Mouse (Mus musculus): ENCODE data around the gene Ercc1.

The Ercc1 gene

DNA sequence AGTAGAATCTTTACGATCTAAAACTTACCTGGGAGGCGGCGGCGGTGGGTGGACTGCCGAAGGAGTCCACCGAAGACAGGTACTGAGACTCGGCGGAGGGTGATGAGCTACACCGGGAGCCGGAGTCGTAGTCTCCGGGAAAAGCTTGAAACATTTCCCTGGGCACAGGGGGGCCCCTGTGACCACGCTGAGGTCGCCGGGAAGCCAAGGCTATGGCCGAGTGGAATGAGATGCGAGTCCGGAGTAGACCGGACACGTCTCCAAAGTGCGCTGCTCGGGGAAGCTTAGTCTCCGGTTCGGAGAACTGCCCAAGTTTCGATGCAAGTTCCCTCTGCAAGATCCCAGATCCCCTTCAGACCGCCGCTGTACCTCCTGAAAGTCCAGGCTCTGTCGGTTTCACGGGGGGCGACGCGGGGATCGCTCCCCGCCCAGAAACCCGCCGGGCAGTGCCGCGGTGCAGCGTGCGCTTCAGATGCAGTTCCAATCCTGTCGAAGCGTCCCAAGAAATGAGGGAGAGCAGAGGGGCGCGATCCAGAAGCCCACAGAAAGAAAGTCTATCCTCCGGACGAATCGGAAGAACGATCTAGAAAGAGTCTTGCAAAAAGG, 35.2 kb upstream of the Ercc1 start:
- no peak for DNase-seq (ENCODE audit: extremely low read depth, insufficient read length, low spot score)

DNA sequence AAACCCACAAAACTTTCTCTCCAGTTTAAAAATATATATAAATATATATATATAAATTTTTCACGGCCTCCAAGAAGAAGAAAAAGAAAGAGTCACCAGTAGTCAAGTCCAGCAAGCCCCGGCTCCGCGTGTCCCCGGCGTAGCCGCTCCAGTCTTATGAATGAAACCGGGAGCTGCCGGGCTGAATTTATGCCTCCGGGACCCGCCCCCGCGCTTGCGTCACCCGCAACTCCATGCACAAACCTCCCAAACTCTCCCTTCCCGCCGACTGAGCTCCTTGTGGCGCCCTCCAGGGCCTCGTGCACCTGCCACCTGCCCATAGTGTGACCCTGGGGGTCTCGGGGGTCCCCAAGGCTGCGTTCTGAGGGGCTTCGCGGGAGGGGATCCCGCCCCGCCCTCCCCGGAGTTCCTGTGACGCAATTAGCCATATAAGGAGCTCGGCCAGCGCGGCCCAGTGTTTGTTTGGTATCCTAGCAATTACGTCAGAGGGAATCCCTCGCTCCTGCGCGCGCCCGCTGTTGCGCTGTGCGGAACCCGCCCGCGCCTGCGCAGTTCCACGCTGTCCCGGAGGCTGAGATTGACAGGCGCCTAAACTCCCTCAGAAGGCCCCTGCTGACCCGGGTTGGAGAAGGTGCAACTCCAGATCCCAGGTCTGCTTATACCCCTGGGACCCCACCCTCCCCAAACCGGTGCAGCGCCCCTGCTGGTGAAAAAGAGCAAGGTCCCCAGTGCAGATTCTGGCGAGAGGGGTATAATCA, 34.5 kb upstream of the Ercc1 start, which contains the start of gene Fosb:
Fosb (minus strand) TSS at position 168 of the 758 bp plus-strand sequence.
- peak; percentile 93 for DNase-seq (ENCODE audit: extremely low read depth, insufficient read length, low spot score)

DNA sequence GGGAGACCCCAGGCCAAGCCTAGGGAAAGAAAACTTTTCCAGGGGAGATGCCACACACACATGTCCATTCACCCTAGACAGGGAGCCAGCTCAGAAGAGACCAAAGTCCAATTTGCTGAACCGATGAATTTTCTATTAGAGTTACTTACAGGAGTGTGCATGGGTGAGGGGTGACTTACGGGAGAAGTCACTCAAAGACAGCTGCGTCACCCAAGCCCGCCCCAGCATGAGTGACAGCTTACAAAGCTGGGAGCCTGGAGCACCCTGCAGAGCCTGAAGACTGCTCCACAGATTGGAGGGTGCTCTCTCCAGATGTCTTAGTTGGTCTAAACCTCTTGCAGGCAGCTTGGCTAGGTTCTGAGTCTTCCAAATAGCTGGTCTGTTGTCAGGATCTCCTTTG, 32.6 kb upstream of the Ercc1 start:
- no peak for DNase-seq (ENCODE audit: extremely low read depth, insufficient read length, low spot score)

DNA sequence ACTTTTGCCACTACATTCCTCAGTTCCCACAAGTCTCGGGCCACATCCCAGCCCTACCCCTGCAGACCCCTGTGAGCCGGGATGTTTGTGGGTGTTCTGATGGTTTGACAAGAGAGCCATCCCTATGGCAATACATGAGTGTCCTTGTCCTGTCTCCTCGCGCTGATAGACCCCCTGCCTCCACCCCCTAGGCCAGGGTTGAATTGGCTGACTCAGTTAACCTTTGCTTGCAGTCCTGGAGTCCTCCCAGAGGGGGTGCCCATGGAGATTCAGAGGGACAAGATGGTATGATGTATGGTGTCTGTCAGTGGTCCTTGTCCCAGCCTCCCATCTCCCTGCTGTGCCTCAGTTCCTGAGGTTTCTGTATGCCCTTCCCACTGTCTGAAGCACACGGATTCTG, 30.5 kb upstream of the Ercc1 start:
- DNase-seq (ENCODE audit: extremely low read depth, insufficient read length, low spot score), result no peak

DNA sequence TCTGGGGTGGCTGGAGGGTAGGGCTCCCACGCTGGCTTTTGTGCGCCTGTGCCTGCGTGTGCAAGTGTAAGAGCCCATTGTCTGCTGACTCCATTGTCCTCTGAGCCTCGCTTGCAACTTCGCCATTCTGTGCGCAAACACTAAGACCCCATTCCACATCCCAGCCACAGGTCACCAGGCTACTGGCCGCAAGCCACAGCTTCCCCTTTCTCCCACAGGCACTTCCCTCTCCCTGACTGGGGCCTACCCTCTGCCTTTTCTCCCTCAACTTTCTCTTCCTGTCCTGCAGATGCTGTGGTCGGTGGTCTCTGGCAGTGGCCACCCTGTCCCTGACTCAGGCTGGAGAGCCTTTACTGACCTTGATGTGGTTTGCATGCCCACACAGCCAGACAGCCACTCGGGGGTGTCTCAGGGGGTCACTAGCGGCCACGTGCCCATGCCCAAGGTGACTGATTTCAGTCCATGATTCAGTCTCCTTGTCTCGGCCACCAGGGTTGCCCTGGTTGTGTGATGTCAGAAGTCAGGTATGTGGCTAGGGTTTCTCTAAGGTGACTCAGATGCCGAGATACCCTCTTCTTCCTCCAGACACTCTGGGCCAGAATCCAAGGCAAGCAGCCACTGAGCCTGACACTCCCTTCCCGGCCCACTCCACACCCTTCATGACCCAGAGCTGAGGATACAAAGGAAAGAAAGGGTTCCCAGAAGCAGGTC, 28.0 kb upstream of the Ercc1 start:
- DNase-seq (ENCODE audit: extremely low read depth, insufficient read length, low spot score), result peak; percentile 81

DNA sequence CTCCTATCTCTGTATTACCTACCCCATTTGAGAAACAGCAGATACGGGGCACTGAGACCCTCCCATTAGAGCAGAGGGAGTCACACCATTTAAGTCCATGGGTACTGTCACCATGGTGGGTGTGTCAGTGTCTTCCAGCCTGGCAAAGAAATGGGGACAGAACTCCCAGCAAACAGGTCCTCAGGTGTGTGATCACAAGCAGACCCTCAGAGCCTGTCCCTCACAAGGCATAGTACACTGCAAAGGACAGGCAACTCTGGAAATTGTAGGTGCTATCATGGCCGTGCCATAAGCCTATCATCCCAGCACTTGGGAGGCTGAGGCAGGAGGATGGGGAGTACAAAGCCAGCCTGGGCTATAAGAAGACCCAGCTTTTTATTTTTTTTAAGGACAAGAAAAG, 26.4 kb upstream of the Ercc1 start:
- DNase-seq (ENCODE audit: extremely low read depth, insufficient read length, low spot score), result no peak

DNA sequence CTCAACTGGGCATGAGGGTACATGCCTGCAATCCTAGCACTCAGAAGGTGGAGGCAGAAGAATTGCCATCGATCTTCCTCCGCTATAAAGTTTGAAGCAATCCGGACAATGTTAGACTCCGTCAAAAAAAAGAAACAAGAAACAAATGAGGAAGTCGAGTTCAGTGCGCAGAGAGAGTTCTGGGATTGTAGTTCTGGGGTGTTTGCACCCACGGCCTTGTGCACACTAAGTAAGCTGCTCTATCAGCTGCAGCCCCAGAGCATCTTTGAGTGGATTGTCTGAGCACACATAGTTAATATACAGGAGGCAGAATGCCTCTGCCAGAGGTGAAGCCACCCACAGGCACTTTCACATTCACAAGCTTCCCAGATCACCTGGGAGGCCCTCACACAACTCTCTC, 25.9 kb upstream of the Ercc1 start:
- no peak for DNase-seq (ENCODE audit: extremely low read depth, insufficient read length, low spot score)

DNA sequence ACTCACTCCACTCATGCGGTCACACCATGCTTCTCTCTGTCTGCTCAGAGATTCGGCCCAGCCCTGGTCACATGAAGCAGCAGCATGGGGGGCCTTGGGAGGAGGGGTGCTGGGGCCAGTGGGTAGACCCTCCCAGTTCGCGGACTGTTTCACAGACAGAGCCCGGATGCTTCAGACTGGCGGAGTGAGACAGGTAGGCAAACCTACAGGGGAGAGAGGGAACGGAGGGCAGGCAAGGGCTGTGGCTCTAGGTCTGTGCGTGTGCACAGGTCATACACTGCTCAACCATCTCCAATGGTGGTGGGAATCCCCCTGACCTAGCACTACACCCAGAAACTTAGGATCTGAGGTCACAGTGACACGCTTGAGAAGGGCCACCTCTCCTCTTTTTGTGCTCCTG, 25.1 kb upstream of the Ercc1 start:
- no peak for DNase-seq (ENCODE audit: extremely low read depth, insufficient read length, low spot score)

DNA sequence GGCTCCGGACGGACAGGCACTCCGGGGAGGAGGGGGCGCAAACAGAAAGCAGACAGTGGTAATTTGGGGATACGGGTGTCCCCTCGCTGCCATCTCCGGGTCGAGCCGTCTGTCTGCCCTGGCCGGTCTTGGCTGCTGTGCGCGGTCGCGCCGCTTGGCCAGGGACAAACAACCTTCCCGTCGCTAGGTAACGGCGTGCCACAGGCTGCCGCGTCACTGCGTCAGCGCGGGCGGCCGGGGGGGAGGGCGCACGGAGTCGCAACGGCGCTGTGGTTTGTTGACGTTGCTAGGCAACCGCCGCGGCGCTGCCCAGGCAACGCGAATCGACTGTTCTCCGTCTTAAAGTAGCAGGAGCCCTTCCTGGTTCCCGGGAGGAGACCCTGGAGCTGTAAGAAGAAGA, 24.7 kb upstream of the Ercc1 start:
- peak; percentile 97 for DNase-seq (ENCODE audit: extremely low read depth, insufficient read length, low spot score)

DNA sequence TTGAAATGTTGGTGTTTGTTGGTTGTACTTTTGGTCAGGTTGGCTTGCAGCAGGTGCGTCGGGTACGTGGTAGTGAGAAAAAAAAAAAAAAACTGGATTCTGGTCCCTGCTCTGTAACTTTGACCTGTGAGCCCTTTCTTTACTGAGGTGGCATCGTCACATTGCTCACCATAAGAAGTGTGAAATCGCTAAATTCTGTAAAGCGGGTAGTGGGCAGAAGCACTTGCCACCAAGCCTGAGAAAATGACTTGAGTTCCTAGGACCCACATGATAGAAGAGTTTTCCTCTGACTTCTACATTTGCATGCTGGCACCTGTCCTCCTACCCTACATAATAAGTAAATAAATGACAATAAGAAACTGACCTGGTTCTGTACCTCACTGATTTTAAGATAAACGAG, 23.9 kb upstream of the Ercc1 start:
- DNase-seq (ENCODE audit: extremely low read depth, insufficient read length, low spot score), result no peak

DNA sequence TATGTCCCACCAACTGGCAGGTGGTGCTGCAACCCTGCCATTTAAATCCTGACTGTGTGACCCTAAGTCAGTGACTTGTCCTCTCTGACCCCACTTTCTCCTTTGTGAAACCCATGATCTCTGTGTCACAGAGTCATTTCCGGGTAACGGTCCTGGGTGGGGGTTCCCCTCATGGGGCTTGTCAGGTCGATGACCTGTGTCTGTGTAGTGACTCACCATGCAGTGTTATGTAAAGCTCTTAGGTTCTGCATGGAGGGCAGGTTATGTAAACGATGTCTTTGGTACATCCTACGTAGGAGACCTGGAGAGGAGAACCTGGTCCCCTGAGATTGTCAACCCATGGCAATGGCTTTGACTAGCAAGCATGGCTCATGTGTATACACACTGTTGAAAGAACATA, 23.1 kb upstream of the Ercc1 start:
- DNase-seq (ENCODE audit: extremely low read depth, insufficient read length, low spot score), result no peak

DNA sequence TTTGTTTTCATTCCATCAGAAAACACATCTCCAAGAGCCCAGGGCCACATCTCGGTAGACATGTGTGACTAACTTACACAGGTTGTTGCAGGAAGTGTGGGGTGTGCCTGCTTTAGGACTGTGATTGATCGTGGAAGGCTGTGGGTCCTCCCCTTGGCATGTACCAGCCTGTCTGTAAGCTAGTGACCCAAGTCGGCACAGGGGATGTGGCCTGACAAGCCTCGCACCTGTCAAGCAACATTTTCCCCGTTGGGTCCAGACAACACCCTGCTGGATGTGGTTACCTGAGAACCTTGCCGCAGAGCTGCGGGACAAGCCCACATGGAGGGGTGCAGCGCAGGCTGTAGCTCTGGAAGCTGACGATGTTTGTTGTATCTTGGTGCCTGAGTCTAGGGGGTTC, 22.1 kb upstream of the Ercc1 start:
- no peak for DNase-seq (ENCODE audit: extremely low read depth, insufficient read length, low spot score)

DNA sequence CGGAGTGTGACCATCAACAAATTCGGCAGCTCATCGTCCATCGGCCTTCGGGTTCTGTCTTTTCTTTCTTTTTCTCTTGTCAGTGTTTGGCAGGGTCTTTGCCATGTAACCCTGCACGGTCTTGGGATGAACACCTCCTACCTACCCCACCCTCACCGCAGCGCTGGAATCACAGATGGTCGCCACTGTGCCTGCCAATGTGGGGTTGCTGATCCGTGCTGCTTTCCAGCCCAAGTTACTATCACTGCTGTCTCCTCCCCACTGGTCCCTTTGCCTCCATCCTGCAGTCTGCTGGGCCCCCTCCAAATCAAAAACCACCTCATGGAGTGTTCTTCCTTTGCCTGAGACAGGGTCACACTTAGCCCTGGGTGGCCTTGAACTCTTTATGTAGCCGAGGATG, 20.4 kb upstream of the Ercc1 start:
- DNase-seq (ENCODE audit: extremely low read depth, insufficient read length, low spot score), result no peak

DNA sequence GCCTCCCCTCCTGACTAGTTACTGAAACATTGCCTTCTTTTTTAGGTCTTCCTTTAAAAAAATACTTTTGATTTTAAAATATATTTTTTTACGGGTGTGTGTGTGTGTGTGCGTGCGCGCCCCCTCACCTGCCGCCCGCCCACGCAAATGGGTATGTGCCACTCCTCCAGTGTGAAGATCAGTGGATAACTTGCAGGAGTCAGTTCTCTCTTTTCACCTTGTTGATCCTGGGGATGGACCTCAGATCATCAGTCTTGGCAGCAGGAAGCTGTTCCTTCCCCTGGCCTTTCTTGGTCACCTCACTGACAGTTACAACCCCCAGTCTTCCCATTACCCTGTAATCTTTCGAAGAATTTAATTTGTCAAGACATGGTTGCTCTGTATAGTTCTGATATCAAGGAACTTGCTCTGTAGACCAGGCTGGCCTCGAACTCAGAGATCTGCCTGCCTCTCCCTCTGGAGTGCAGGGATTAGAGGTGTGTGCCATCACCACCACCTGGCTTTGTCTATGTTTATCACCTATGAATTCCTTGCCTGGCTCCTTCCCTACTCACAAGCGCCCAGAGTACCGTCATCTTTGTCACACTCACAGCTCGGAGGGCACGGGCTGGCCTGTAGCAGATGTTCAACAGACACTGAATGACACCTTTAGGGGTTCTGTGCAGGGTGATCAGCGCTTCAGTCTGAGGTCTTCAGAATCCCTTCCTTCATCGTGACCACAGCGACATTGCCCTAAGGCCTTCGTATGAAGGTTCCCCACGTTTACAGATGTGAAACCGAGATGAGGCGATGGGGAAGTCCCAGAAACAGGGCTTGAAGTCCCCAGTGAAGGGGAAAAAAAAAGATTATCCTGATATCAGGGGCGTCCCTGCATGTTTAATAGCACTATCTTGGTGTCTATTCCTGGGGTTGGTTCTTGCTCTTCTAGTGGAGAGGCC, 19.0 kb upstream of the Ercc1 start:
- no peak for DNase-seq (ENCODE audit: extremely low read depth, insufficient read length, low spot score)

DNA sequence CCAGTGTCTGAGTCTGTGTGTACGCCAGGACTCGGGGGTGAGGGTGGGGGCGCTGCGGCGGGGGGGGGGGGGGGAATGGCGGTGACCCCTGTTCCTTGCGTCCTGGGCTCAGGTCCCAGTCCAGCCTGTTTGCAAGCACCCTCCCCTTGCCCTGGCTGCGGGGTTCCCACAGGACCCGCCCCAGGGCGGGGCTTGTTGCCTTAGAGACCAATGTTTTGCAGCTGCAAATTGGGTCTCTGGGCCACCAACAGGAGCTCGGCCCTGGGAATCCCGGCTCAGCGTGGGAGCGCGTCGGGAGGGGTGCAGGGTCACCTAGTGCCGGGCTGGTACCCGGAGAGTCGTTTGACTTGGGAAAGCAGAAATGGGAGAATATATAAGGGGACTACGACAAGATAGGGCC, 18.2 kb upstream of the Ercc1 start:
- peak; percentile 66 for DNase-seq (ENCODE audit: extremely low read depth, insufficient read length, low spot score)

DNA sequence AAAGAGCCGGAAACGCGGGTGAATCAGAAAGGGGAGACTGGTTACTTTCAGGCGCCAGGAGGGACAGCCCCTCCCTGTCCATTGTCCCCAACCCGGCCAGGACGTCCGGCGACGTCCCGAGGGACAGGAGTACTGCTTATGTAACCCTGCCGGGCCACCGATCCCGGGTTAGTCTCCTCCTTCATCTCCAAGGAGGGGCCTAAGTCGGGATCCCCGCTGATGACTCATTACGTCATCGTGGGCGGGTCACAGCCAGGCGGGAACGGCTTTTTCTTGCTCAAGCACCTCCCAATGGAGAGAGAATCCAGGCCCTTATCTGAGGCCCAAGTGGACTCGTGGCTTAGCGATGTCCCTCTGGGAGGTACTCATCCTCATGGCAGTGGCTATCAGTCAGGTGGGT, 17.4 kb upstream of the Ercc1 start:
- peak; percentile 88 for DNase-seq (ENCODE audit: extremely low read depth, insufficient read length, low spot score)

DNA sequence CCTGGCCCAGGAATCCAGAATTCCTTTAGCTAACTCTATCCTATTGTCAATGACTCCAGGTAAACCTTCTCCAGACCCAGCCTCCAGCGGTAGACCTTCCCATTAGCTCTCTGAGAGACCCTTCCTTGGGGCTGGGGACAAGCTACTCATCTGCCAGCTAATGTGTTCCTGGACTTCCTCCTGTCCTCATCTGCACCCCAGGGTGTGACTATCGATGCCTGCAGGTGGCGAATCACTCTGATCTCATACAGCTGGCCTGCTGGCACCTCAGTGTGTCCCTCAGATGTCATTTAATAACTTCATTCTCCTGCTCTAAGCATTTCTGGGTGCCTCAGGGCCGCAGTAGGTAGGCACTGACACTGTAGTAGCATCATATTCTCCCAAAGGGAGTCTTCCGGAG, 16.8 kb upstream of the Ercc1 start:
- DNase-seq (ENCODE audit: extremely low read depth, insufficient read length, low spot score), result no peak

DNA sequence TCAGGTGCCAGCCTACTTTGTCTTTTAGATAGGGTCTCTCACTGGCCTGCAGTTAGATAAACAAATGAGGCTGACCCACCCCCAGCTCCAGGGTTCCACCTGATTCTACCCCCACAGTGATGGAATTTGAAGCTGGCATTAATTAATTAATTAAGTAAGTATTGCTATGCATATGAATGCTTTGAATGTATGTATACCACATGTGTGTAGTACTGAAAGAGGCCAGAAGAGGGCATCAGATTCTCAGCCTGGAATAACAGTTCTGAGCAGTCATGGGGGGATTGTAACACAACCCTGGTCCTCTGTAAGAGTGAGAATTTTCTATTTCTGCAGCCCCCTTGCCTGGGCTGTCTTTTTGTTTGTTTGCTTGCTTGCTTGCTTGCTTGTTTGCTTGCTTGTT, 16.2 kb upstream of the Ercc1 start:
- DNase-seq (ENCODE audit: extremely low read depth, insufficient read length, low spot score), result no peak

DNA sequence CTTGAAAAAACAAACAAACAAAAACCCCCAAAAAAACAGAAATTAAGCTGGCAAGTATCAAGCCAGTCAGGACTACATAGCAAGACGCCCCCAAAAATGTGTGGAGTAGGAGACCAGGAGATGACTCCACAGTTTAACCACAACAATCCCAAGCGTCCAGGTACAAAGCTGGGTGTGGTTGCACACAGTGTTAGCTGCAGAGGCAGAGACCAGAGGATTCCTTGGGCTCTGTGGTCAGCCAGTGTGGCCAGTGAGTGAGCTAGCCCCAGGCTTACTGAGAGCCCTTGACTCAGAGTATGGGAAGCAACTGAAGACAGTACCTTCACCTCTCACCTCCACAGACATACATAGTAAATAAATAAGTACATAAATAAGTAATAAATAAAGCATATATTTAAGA, 12.7 kb upstream of the Ercc1 start:
- peak; percentile 42 for DNase-seq (ENCODE audit: extremely low read depth, insufficient read length, low spot score)

DNA sequence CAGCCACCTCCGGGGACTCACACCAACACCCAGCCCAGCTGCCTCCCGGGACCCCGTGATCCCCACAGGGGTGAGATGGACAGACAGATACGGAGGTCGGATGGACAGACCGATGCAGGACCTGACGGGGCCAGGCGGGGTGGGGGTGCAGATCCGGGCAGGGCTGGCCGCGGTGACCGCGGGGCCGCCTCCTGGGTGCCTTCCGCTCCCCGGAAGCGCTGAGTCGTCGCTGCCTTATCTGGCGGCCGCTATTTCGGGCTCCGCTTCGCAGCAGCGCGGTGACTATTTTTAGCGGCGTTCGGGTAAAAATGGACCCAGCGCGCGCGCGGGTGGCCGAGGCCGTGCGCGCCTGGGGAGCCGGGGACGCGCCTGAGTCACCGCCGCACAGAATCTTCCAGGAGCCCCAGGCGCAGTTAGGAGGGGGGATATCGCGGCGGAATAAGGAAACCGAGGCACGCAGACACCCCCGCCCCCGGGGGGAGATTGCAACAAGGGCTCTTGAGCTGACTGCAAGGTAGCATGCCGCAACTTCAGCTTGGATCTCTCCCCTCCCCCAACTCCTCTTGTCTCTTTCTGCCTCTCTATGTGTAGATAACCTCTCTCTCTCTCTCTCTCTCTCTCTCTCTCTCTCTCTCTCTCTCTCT, 11.7 kb upstream of the Ercc1 start:
- DNase-seq (ENCODE audit: extremely low read depth, insufficient read length, low spot score), result peak; percentile 83

All from 3134 (cell line).